Mouse (Mus musculus): Measurements from ENCODE around the gene Ffar4. TPM values are rescaled to one million over a fixed set of nuclear protein-coding genes. Genes with fewer than 3 reads are reported as not detected.

The Ffar4 gene
- total RNA-seq, 2 experiments from 2014 or later, result 3.0 to 3.6 TPM

Other genes with a start within 250 kb of the Ffar4 start
- gene Myof, start 53.5 kb upstream of the Ffar4 start, total RNA-seq (2021), result 10 to 100 TPM; 19.7 to 24.6 TPM
- 10 to 100 TPM in 1 of 2 experiments, 1 to 10 TPM in 1; 10.0 to 11.0 TPM for gene Cep55, start 42.1 kb upstream of the Ffar4 start, total RNA-seq (2021)
- gene Rbp4, start 28.2 kb downstream of the Ffar4 start, total RNA-seq (2021), result 100 to 1,000 TPM in 1 of 2 experiments, 10 to 100 TPM in 1; 18.3 to 308 TPM
- gene Pde6c, start 35.7 kb downstream of the Ffar4 start, total RNA-seq (2021), result 1 to 10 TPM in 1 of 2 experiments, under 1 TPM in 1; 0.08 to 1.9 TPM
- gene Fra10ac1, start 127.1 kb downstream of the Ffar4 start, total RNA-seq (2021), result 10 to 100 TPM; 16.6 to 19.3 TPM
- gene Lgi1, start 167.5 kb downstream of the Ffar4 start, total RNA-seq (2021), result 1 to 10 TPM; 4.6 to 5.3 TPM

All from adrenal gland, postnatal 4 days (tissue).